Mouse (Mus musculus): ENCODE data around the gene Usf3. TPM values are rescaled to one million over a fixed set of nuclear protein-coding genes. Genes with fewer than 3 reads are reported as not detected.

Gene Usf3
- total RNA-seq, 2 experiments from 2014 or later: 26.8 to 28.7 TPM

- DNase-seq (ENCODE audit: low spot score in 2 of 2): peak; percentile 94 to 98
Measured at GRCm38 (mm10) chr16:44172297-44173154, 520 bp upstream of the Usf3 start.

GRCm38 (mm10) chr16:44173966-44174530, 1.0 kb downstream of the Usf3 start:
- DNase-seq (ENCODE audit: low spot score in 2 of 2): no peak

GRCm38 (mm10) chr16:44175001-44175400, 2.0 kb downstream of the Usf3 start:
- DNase-seq (ENCODE audit: low spot score in 2 of 2): no peak

- no peak for DNase-seq (ENCODE audit: low spot score in 2 of 2)
Measured at GRCm38 (mm10) chr16:44176511-44176910, 3.5 kb downstream of the Usf3 start.

- DNase-seq (ENCODE audit: low spot score in 2 of 2): no peak
Measured at GRCm38 (mm10) chr16:44178555-44178954, 5.5 kb downstream of the Usf3 start.

- DNase-seq (ENCODE audit: low spot score in 2 of 2): no peak
Measured at GRCm38 (mm10) chr16:44182597-44182996, 9.6 kb downstream of the Usf3 start.

GRCm38 (mm10) chr16:44184769-44185168, 11.7 kb downstream of the Usf3 start:
- DNase-seq (ENCODE audit: low spot score in 2 of 2): no peak

GRCm38 (mm10) chr16:44187172-44187571, 14.1 kb downstream of the Usf3 start:
- DNase-seq (ENCODE audit: low spot score in 2 of 2): no peak

GRCm38 (mm10) chr16:44188766-44189165, 15.7 kb downstream of the Usf3 start:
- DNase-seq (ENCODE audit: low spot score in 2 of 2): no peak

- no peak for DNase-seq (ENCODE audit: low spot score in 2 of 2)
Measured at GRCm38 (mm10) chr16:44190032-44190431, 17.0 kb downstream of the Usf3 start.

GRCm38 (mm10) chr16:44190968-44191367, 17.9 kb downstream of the Usf3 start:
- DNase-seq (ENCODE audit: low spot score in 2 of 2): no peak

- DNase-seq (ENCODE audit: low spot score in 2 of 2): no peak
Measured at GRCm38 (mm10) chr16:44199066-44199703, 26.1 kb downstream of the Usf3 start.

GRCm38 (mm10) chr16:44200146-44200545, 27.1 kb downstream of the Usf3 start:
- no peak for DNase-seq (ENCODE audit: low spot score in 2 of 2)

- DNase-seq (ENCODE audit: low spot score in 2 of 2): no peak
Measured at GRCm38 (mm10) chr16:44204331-44204730, 31.3 kb downstream of the Usf3 start.

- no peak for DNase-seq (ENCODE audit: low spot score in 2 of 2)
Measured at GRCm38 (mm10) chr16:44205973-44206372, 32.9 kb downstream of the Usf3 start.

GRCm38 (mm10) chr16:44210156-44211053, 37.4 kb downstream of the Usf3 start:
- DNase-seq (ENCODE audit: low spot score in 2 of 2): no peak

- DNase-seq (ENCODE audit: low spot score in 2 of 2): no peak
Measured at GRCm38 (mm10) chr16:44211054-44211414, 38.0 kb downstream of the Usf3 start.

- no peak for DNase-seq (ENCODE audit: low spot score in 2 of 2)
Measured at GRCm38 (mm10) chr16:44212703-44213102, 39.7 kb downstream of the Usf3 start.

- no peak for DNase-seq (ENCODE audit: low spot score in 2 of 2)
Measured at GRCm38 (mm10) chr16:44215513-44215912, 42.5 kb downstream of the Usf3 start.

GRCm38 (mm10) chr16:44216417-44216816, 43.4 kb downstream of the Usf3 start:
- no peak for DNase-seq (ENCODE audit: low spot score in 2 of 2)

- DNase-seq (ENCODE audit: low spot score in 2 of 2): no peak
Measured at GRCm38 (mm10) chr16:44221463-44221862, 48.4 kb downstream of the Usf3 start.
